23 mouse cellular contexts compared by ENCODE assay signal in the genomic region with DNA sequence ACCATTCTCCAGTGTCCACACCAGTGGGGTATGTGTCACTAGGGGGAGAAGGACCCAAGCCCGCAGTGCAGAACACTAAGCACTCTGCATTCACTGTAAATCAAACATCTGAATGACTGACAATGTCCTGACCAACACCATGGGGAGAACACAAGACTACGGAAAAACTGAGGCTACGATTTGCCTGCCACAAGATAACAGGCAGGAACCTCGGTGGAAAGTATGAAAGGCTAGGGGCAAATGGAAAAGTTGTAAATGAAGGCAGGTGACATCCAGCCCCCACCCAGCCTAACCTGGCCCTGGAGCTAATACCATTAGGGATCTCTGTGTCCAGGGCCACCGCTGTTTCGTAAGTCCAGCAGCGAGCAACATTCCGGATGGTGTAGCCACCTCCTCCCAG. TPM values are rescaled to one million over a fixed set of nuclear protein-coding genes. Genes with fewer than 3 reads are reported as not detected.
"Had no signal": no experiment of that assay in that cellular context is flagged by ENCODE, and none has a peak within 500 bp of the region (broad histone marks: within the 10 kb centered on the region; RNA-seq: fewer than 3 reads in every experiment).

No protein-coding gene starts in this region.

- DNase-seq: retina, postnatal 1 day; right cerebral cortex, adult 18-20 months; right cerebral cortex, postnatal 14 days; right cerebral cortex, postnatal 25 days; right cerebral cortex, postnatal 4 days; spleen, adult 18-20 months; thymus, adult 18-20 months; thymus, adult 2 months; thymus, postnatal 14 days; thymus, postnatal 25 days; thymus, postnatal 36 days; thymus, postnatal 4 days had no signal

- H3K4me3 ChIP-seq: neural tube, embryonic 13.5 days; neural tube, embryonic 15.5 days; stomach, embryonic 15.5 days had no signal

- H3K4me2 ChIP-seq: neural tube, embryonic 13.5 days; neural tube, embryonic 15.5 days; stomach, embryonic 15.5 days had no signal

- H3K9ac ChIP-seq: neural tube, embryonic 13.5 days; neural tube, embryonic 15.5 days; stomach, embryonic 15.5 days had no signal

- H3K9me3 ChIP-seq: neural tube, embryonic 13.5 days; neural tube, embryonic 15.5 days; stomach, embryonic 15.5 days had no signal

- H3K27me3 ChIP-seq: neural tube, embryonic 13.5 days; neural tube, embryonic 15.5 days; stomach, embryonic 15.5 days had no signal

- H3K27ac ChIP-seq: neural tube, embryonic 13.5 days; neural tube, embryonic 15.5 days; stomach, embryonic 15.5 days; stomach, postnatal 0 days had no signal

RNA-seq across cellular contexts. Expression of gene Fam229a, which starts 27.5 kb away (rescaled TPM):
- total RNA-seq: neutrophil, adult 5-6 weeks had no signal
- polyA plus RNA-seq: neural tube, embryonic 13.5 days; small intestine, adult 2 months; stomach, embryonic 14.5 days; stomach, embryonic 16.5 days had no signal

RNA-seq across cellular contexts. Expression of gene Tssk3, which starts 27.7 kb away (rescaled TPM):
- total RNA-seq: neutrophil, adult 5-6 weeks had no signal
- polyA plus RNA-seq: neural tube, embryonic 13.5 days; small intestine, adult 2 months; spleen, adult 2 months; stomach, embryonic 14.5 days; stomach, embryonic 15.5 days; stomach, embryonic 16.5 days; thymus, adult 2 months; thymus, postnatal 0 days; urinary bladder, adult 2 months had no signal
